Mouse (Mus musculus) megakaryocyte, embryonic 14.5 days (primary cell): ENCODE results near the gene Gramd2. TPM values are rescaled to one million over a fixed set of nuclear protein-coding genes. Genes with fewer than 3 reads are reported as not detected.
A peak's percentile ranks its signal among the peaks of the same experiment; 100 is the strongest.

Experiments used
- H3K27me3 ChIP-seq: replicated peaks from 2 replicates; pipeline ENCODE3; 2012; ENCODE audit warnings: inconsistent platforms
- H3K36me3 ChIP-seq: replicated peaks from 2 replicates; pipeline ENCODE3; 2012; ENCODE audit warnings: low read length, inconsistent platforms, mixed read lengths
- H3K4me1 ChIP-seq: 2 replicates; pipeline ENCODE4 v1.6.1; 2012; ENCODE audit warnings: inconsistent platforms
- H3K4me3 ChIP-seq: replicated peaks from 2 replicates; pipeline ENCODE3; 2012; ENCODE audit warnings: moderate library complexity, mild to moderate bottlenecking, inconsistent platforms
- H3K9me3 ChIP-seq: 2 replicates; pipeline ENCODE4 v1.6.1; 2012; ENCODE audit warnings: inconsistent platforms
- FLI1 ChIP-seq: IDR thresholded peaks from 2 replicates; pipeline ENCODE4 v1.6.1; 2012; ENCODE audit warnings: low read length, inconsistent platforms, mixed read lengths
- GATA1 ChIP-seq: IDR thresholded peaks from 3 replicates; pipeline ENCODE4 v1.6.1; 2012; ENCODE audit warnings: mixed read lengths, low read length, inconsistent platforms, borderline replicate concordance
- polyA plus RNA-seq: library from polyadenylated mRNA; stranded (reverse); fragments of >175 nt; gene quantifications from 2 replicates; pipeline ENCODE4 v1.2.3, GENCODE M21; 2012; ENCODE audit warnings: low replicate concordance; ENCODE audit not compliant: insufficient read depth

The Gramd2 gene
- polyA plus RNA-seq, 1 experiment, result not detected

DNA sequence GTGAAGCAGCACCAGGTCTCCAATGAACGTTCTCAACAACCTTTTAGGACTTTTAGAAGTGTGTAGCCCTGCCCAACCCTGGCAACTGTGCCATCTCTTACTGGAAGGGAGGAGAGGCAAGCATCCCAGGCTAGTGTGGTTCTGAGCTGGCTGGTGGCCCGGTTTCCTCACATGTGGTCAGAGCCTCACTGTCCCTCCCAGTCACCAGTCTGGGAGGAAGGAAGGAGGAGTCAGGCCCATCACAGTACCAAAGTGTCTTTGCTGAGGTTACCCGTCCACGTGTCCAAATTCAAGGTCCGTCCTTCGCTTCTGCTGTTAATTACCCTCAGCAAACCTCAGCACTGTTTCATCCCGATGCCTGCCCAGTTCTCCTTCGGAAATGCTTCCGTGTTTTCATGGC, 12.2 kb downstream of the Gramd2 start:
- H3K27me3 ChIP-seq, result peaks cover 38% of the 10 kb centered on the region
- H3K4me3 ChIP-seq, result peak overlapping the region; percentile 2
- H3K9me3 ChIP-seq, result peaks cover 4% of the 10 kb centered on the region
- H3K4me1 ChIP-seq, result peaks cover 35% of the 10 kb centered on the region
- TF ChIP-seq GATA1 (no peak), FLI1 (no peak)
- H3K36me3 ChIP-seq, result no peaks in the 10 kb centered on the region

DNA sequence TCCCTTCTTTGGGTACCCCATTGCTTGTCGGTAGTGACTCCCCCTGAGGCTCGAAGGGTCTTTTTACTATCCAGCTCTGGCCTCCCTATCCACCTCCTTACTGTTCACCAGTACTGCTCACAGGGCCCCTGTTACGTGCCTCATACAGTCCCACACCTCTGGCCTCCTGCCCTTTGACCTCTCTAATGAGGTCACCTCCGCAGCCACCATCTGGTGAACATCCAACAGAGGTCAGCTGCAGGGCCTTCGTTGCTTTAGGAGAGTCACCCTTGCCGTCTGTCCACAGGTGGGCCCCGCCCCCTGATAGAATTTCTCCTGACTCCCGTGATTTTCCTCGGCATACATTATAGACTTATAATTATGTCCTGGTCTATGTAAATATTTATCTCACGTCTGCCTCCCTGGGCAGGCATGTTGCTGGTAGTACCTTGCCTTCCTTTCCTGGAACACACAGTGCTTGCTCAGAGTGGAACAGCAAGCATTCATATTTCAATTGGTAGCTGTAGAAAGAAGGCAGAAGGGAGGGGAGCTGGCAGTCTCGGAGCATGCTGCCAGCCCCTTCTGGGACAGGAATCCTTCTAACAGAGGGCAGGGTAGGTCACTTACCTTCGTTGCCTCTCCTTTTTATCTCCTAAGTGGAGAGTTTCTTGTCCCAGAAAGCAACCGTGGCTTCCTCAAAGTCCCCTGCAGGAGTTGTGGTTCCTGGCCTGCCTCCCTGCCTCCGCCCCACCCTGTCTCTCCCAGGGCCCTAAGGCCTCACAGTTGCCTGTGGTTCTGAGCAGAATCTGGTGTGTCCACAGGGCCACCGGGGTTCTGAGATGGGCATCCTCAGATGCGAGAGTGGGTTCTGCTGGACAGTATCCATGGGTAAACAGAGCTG, 14.9 kb downstream of the Gramd2 start:
- peaks cover 52% of the 10 kb centered on the region for H3K27me3 ChIP-seq

DNA sequence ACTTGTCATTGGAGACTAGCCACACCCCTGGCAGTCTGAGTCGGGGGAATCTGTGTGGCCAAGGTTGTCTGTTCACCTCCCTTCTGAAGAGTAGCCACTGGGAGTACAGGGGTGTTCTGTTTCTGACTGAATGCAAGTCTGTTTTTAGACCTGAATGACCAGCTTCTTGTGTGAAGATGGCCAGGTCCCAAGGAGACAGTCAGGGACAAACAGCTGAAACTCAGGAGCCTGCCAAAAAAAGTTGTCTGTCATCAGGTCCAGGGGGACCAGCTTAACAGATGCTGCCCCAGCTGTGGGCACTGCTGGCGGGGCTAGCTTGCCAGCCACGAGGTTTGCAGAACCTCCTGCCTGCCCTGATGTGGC, 15.5 kb downstream of the Gramd2 start:
- H3K4me1 ChIP-seq, result peaks cover 29% of the 10 kb centered on the region
- no peak for TF ChIP-seq GATA1
- TF ChIP-seq FLI1, result no peak
- H3K27me3 ChIP-seq, result peaks cover 54% of the 10 kb centered on the region
- no peaks in the 10 kb centered on the region for H3K9me3 ChIP-seq
- no peak overlapping the region for H3K4me3 ChIP-seq
- H3K36me3 ChIP-seq, result no peaks in the 10 kb centered on the region

More for the DNA sequence above, 14.9 kb downstream of the Gramd2 start:
- TF ChIP-seq GATA1 (no peak), FLI1 (no peak)
- peaks cover 29% of the 10 kb centered on the region for H3K4me1 ChIP-seq
- H3K4me3 ChIP-seq, result no peak overlapping the region
- H3K9me3 ChIP-seq, result no peaks in the 10 kb centered on the region
- H3K36me3 ChIP-seq, result no peaks in the 10 kb centered on the region

DNA sequence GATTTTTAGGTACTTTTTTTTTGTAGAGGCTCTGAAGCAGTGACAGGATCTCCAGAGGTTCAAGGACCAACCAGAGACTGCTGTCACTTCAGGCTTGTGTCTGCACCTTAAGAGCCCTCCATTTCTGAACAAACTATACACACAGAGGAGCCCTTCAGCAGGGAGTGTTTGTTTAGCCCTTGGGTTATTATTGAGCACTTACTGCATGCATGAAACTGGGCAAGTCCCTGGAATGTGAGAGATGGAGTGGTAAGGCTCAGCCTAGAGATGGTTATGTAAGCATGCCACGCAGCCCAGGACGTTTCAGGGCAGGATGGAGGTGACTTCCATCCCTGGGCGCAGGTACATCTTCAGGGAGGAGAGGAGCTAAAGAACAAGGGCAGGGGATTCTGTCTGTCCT, 16.4 kb downstream of the Gramd2 start:
- Histone ChIP-seq H3K9me3 (no peaks in the 10 kb centered on the region), H3K36me3 (no peaks in the 10 kb centered on the region), H3K4me3 (no peak overlapping the region), H3K4me1 (peaks cover 32% of the 10 kb centered on the region), H3K27me3 (peaks cover 51% of the 10 kb centered on the region)
- TF ChIP-seq FLI1, result no peak
- TF ChIP-seq GATA1, result no peak

DNA sequence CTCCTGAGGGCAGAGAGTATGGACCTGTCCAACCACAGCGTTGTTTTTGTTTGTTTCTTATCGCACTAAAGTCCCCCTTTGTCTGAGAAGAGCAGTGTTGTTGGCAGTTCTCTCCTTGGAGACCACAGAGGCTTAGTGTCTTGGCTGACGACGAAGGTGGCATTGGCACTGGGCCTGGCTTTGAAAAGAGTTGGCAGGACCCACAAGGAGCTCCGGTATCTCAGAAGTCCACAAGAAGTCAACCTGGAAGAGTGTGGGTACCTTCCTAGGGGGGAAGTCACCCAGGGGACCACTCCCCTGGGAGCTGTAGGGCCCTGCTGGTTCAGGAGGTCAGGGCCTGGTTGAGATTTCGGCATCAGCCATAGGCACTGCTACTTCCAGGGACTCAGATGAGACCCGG, 21.1 kb downstream of the Gramd2 start:
- Histone ChIP-seq H3K36me3 (no peaks in the 10 kb centered on the region), H3K4me1 (peaks cover 19% of the 10 kb centered on the region), H3K9me3 (no peaks in the 10 kb centered on the region), H3K27me3 (peaks cover 36% of the 10 kb centered on the region), H3K4me3 (no peak overlapping the region)
- TF ChIP-seq GATA1, result no peak
- TF ChIP-seq FLI1, result no peak

DNA sequence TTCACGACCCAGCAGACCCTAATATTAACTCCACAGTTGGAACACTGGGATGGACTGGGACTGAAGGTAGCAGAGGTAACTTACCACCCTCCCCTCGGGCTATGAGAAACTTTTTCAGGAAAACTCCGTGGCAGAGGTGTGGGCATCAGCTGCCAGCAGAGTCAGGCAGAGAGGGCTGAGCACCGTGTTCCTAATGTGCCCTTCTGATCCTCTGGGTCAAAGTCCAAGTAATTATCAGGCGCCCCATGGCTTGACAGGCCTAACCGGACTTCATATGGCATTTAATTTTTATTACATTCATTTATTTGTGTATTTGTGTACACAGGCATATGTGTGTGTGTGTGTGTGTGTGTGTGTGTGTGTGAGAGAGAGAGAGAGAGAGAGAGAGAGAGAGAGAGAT, 23.2 kb downstream of the Gramd2 start:
- Histone ChIP-seq H3K9me3 (no peaks in the 10 kb centered on the region), H3K4me1 (peaks cover 19% of the 10 kb centered on the region), H3K27me3 (peaks cover 36% of the 10 kb centered on the region), H3K36me3 (no peaks in the 10 kb centered on the region), H3K4me3 (no peak overlapping the region)
- TF ChIP-seq GATA1 (no peak), FLI1 (no peak)

DNA sequence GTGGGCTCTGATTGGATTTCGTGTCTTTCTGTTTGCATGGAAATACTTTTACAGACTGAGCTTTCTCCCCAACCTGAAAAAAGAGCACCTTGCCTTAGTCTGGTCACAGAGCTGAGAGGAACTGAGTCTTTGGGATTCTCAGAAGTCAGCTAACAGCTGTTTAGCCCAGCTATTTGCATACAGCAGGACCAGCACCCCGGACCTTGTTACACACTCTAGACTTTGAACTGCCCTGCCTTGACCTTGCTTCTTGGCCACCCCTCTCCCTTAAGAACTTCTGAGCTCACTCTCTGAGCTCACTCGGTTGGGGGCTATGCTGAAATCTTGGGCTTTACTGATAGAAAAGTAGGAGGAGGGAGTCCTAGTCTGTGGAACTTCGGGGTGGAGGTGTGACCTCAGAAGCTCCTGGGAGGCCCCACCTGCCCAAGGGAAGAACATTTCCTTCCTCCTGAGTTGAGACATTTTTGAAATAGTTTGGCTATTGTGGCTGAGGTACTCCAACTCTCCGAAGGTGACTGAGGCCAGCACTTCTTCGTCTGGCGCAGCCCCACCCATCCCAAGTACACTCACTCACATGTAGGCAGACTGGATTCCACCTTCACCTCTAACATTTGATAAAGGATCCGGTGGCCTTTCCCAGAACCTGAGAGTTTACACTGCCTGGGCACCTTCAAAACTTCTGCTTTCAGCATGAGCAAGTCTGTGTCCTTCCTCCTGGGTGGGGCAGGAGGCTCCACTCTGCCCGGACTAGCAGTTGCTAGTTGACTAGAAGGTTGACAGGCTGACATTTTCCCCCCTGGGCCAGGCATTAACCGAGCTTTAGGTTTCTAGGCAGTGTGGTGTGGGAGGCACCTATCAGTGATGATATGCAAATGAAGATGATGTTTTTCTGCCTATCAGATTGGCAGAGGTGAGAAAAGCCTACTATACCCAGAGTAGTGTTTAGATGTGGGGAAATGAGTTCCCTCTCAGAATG, 27.2 kb downstream of the Gramd2 start:
- peaks cover 62% of the 10 kb centered on the region for H3K27me3 ChIP-seq
- peaks cover 8% of the 10 kb centered on the region; the same call in 1 of the 2 replicates for H3K4me1 ChIP-seq
- H3K9me3 ChIP-seq, result no peaks in the 10 kb centered on the region
- no peak for TF ChIP-seq FLI1
- no peak for TF ChIP-seq GATA1
- no peak overlapping the region for H3K4me3 ChIP-seq
- no peaks in the 10 kb centered on the region for H3K36me3 ChIP-seq

DNA sequence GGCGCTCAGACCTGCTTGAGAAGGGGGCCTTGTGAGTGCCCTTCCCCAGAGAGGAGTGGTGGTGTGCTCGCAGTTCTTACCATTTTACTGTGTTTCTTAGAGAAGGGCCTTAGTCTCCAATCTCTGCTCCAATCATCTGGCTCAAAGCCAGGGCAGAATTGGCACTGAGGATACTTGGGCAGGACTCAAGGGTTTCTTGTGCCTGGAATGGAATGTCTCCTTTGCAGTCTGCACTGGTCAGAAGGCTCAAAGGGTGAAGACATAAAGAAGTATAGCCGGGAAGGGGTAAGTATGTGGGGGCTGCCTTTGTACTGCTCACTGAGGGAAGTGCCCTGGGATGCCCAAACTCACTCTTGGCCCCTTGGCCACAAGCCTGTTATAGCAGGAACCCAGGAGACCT, 29.3 kb downstream of the Gramd2 start:
- H3K4me3 ChIP-seq, result no peak overlapping the region
- TF ChIP-seq FLI1 (no peak), GATA1 (no peak)
- no peaks in the 10 kb centered on the region for H3K4me1 ChIP-seq
- H3K36me3 ChIP-seq, result no peaks in the 10 kb centered on the region
- peaks cover 69% of the 10 kb centered on the region for H3K27me3 ChIP-seq
- no peaks in the 10 kb centered on the region for H3K9me3 ChIP-seq

DNA sequence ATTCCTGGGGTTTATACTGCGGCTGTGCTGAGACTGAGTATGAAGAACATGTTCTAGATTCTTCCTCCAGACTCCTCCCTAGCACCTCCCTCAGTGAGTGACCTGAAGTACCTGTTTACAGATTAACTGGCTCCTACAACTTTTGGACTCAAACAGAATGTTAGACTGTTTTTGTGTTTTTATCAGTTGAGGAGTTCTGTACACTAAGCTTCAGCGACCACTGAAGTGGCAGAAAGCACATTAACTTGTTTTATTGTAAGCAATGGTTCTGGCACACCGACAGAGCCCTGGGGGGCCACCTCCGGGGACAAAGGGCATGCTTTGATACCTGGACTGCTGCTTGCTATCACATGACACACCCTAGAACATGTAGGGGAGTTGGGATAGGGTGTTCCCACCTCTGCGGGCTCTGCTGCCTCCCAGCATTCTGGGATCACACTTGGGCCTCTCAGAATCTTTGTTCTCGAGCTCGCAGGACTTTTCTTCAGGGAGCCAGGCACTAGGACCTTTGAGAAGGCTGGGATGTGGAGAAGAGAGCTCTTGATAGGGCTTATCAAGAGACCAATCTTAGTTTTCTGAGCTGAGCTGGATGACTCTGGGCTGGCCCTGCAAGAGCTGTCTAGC, 36.4 kb downstream of the Gramd2 start:
- no peaks in the 10 kb centered on the region for H3K36me3 ChIP-seq
- peaks cover 57% of the 10 kb centered on the region for H3K27me3 ChIP-seq
- H3K4me1 ChIP-seq, result no peaks in the 10 kb centered on the region
- no peak overlapping the region for H3K4me3 ChIP-seq
- TF ChIP-seq FLI1 (no peak), GATA1 (no peak)
- no peaks in the 10 kb centered on the region for H3K9me3 ChIP-seq

DNA sequence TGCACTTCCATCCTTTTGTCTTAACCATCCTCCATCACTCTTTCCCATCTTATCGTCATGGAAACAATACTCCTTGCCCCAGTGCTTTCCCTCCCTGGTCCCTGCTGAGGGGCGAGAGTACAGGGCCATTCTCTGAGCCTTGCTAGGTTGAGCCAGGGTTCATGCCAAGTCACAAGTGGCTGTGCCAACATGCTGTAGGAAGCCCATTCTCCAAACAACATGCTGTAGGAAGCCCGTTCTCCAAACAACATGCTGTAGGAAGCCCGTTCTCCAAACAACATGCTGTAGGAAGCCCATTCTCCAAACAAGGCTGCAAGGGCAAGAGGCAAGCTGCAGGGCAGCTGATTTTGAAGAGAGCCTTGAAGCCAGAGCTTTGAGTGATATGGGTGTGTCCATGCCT, 38.3 kb downstream of the Gramd2 start:
- Histone ChIP-seq H3K36me3 (no peaks in the 10 kb centered on the region), H3K4me3 (no peak overlapping the region), H3K27me3 (peaks cover 43% of the 10 kb centered on the region), H3K4me1 (peaks cover 4% of the 10 kb centered on the region), H3K9me3 (no peaks in the 10 kb centered on the region)
- TF ChIP-seq GATA1, result no peak
- no peak for TF ChIP-seq FLI1
